Mouse (Mus musculus) intestine, embryonic 15.5 days (tissue): ENCODE data around the gene Rnf25. TPM values are rescaled to one million over a fixed set of nuclear protein-coding genes. Genes with fewer than 3 reads are reported as not detected.
A peak's percentile ranks its signal among the peaks of the same experiment; 100 is the strongest.

ENCODE experiments used
- ATAC-seq: fragments of 200-750 bp; cut with Nextera tagmentation; 2 replicates; pipeline ENCODE4 v1.8.0; 2017; ENCODE audit warnings: moderate TSS enrichment, moderate library complexity
- H3K27ac ChIP-seq: fragments of 300-500 bp; sonication (generic); 2 replicates; pipeline ENCODE4 v1.5.1; 2015; ENCODE audit warnings: mild to moderate bottlenecking, inconsistent platforms
- H3K27me3 ChIP-seq: fragments of 300-500 bp; sonication (generic); replicated peaks from 2 replicates; pipeline ENCODE4 v1.6.1; 2015; ENCODE audit warnings: inconsistent platforms
- H3K36me3 ChIP-seq: fragments of 300-500 bp; sonication (generic); 2 replicates; pipeline ENCODE4 v1.6.1; 2015; ENCODE audit warnings: inconsistent platforms
- H3K4me1 ChIP-seq: fragments of 300-500 bp; sonication (generic); replicated peaks from 2 replicates; pipeline ENCODE4 v1.6.1; 2015; ENCODE audit warnings: inconsistent platforms
- H3K4me2 ChIP-seq: fragments of 300-500 bp; sonication (generic); replicated peaks from 2 replicates; pipeline ENCODE4 v1.6.1; 2015; ENCODE audit warnings: mild to moderate bottlenecking, inconsistent platforms
- H3K4me3 ChIP-seq: fragments of 300-500 bp; sonication (generic); replicated peaks from 2 replicates; pipeline ENCODE4 v1.5.1; 2015; ENCODE audit warnings: inconsistent platforms
- H3K9ac ChIP-seq: fragments of 300-500 bp; sonication (generic); 2 replicates; pipeline ENCODE4 v1.6.1; 2015; ENCODE audit warnings: inconsistent platforms
- H3K9me3 ChIP-seq: fragments of 300-500 bp; sonication (generic); 2 replicates; pipeline ENCODE4 v1.6.1; 2016; ENCODE audit warnings: inconsistent platforms
- WGBS: fragments of 180-500 bp; shearing (Covaris S2); methylation state at CpG from one replicate; pipeline ENCODE4 v1.1.7; 2015; 5-methylcytosine and 5-hydroxymethylcytosine counted together
- polyA plus RNA-seq: library from polyadenylated mRNA; unstranded; fragments of >200 nt; fragmentation: Nextera tagmentation; extraction: Ambion mirVana; gene quantifications from 2 replicates; pipeline ENCODE4 v1.2.1, GENCODE M21; 2015

The Rnf25 gene
- 28.2 and 30.2 TPM in 2 replicates for polyA plus RNA-seq

DNA sequence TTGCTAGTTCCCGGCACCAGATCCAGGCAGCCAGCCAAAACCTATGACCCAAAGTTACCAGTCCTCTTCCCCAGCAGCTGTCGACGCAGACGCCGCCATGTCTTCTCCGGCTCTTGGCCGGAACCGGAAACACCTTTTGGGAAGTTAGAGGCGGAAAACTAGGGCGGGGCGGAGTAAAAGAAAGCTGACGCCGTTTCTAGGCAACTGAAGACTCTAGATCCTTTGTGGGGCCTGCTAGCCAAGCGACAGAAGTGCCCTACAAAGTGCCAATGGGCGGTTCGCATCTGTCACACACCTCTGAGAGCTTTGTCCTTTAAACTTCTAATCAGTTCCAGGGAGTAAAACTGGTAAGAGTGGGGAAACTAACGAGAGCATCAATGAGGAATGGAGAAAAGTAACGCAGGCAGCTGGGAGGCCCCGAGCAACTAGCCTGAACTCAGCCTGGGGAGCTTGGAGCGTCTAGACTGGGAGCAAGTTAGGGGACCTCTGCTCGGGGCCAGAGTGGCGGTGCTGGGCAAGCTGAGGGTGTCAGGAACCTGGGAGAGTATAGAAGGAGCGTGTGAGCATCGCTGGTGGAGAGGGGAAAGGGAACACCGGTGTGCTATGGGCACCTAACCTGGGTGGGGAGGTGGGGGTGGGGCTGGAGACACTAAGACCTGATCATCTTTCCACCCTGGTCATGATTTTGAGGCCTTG, at the start of gene Rnf25, which contains the start of gene Stk36:
Rnf25 (minus strand) TSS at position 131 of the 696 bp plus-strand sequence.
Stk36 (plus strand) TSS at position 179 of the 696 bp plus-strand sequence.
- Histone ChIP-seq H3K9ac (peak within 1 kb of the TSS; percentile 82), H3K4me3 (peak within 1 kb of the TSS; percentile 86), H3K27ac (peak within 1 kb of the TSS; percentile 29; the same call in 1 of the 2 replicates), H3K27me3 (no peaks in the 10 kb centered on the region), H3K4me2 (peak within 1 kb of the TSS; percentile 74), H3K9me3 (no peaks in the 10 kb centered on the region), H3K4me1 (peaks cover 7% of the 10 kb centered on the region), H3K36me3 (peaks cover 14% of the 10 kb centered on the region; the same call in 1 of the 2 replicates)
- WGBS = 9% methylated on average over 25 of the region's 25 CpGs
- ATAC-seq = peak; percentile 95

DNA sequence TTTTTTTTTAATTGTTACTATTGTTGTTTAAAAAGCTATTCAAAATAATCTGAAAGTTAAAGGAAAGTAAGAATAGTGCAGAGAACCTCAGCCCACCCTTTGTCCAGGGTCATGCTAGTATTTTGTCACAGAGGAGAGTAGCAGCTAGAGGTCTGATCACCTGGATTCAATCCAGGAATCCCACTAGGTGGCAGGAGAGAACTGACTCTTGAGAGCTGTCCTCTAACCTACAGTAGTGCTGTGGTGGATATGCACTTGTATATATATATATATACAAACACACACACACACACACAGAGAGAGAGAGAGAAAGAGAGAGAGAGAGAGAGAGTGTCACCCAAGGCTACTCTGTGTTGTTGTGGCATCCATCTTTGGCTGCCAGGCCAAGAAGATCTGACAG, 42.7 kb upstream of the Rnf25 start:
- Histone ChIP-seq H3K27ac (no peak overlapping the region), H3K9me3 (no peaks in the 10 kb centered on the region), H3K27me3 (no peaks in the 10 kb centered on the region), H3K4me1 (no peaks in the 10 kb centered on the region), H3K9ac (no peak overlapping the region), H3K4me2 (no peak overlapping the region), H3K36me3 (no peaks in the 10 kb centered on the region), H3K4me3 (no peak overlapping the region)
- ATAC-seq = no peak

DNA sequence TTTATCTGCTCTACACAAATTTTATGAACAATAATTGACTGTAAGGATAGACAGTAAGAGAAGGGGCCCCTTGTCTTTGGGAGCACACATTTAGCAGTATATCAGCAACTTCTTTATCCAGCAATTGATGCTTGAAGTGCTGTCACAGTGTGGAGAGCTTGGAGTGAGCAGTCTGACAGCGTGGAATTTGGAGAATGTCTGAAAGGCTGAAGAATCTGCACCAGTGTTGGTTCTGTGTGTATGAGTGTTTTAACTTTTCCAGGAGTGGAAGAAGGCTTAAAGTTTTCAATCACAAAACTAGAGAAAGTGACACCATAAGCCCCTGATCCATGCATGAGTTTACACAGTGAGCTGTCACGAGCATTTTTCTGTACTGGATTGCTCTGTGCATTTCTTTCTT, 42.3 kb upstream of the Rnf25 start:
- ATAC-seq = no peak
- no peaks in the 10 kb centered on the region for H3K9me3 ChIP-seq
- H3K9ac ChIP-seq = no peak overlapping the region
- H3K27ac ChIP-seq = no peak overlapping the region
- H3K36me3 ChIP-seq = no peaks in the 10 kb centered on the region
- no peaks in the 10 kb centered on the region for H3K4me1 ChIP-seq
- H3K4me2 ChIP-seq = no peak overlapping the region
- WGBS = 70% methylated on average over 2 of the region's 2 CpGs
- H3K4me3 ChIP-seq = no peak overlapping the region
- H3K27me3 ChIP-seq = no peaks in the 10 kb centered on the region

DNA sequence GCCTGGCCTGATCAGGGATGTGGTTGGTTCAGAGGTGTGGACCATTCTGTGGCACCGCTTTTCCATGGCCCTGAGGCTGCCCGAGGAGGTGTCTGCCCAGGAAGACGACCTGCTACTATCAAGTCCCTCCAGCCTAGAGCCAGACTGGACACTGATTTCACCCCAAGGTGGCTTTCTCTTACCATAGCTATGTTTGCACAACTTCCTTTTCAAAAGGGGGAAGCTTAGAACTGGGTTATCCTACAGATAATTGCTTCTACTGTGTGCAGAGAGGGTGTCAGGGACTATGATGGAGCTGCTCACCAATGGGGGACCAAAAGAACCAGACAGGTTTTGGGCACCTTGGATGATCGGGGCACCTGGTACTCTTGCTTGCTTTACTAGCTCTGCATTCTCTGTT, 31.5 kb upstream of the Rnf25 start:
- no peak overlapping the region for H3K27ac ChIP-seq
- H3K9me3 ChIP-seq = no peaks in the 10 kb centered on the region
- no peaks in the 10 kb centered on the region for H3K4me1 ChIP-seq
- ATAC-seq = no peak
- no peak overlapping the region for H3K4me3 ChIP-seq
- no peak overlapping the region for H3K4me2 ChIP-seq
- H3K36me3 ChIP-seq = no peaks in the 10 kb centered on the region
- H3K27me3 ChIP-seq = no peaks in the 10 kb centered on the region
- WGBS = 86% methylated on average over 4 of the region's 4 CpGs
- no peak overlapping the region for H3K9ac ChIP-seq

DNA sequence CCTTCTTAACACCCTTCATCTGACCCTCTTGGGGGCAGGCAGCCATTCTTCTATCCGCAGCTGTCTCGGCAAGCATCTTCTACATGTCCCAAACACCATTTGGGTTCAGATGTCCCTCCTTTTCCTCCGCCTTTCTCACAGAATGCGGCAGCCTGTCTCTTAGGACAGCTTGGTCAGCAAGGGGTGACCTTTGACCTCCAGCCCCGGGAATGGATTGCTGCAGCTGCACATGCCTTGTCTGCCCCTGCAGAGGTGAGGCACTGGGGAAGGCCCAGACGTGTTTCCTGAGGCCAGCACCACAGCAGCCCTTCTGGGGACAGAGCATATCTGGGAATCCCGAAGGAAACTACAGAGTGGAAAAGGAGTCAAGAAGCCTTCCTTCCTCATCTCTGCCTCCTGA, 26.8 kb upstream of the Rnf25 start:
- Histone ChIP-seq H3K4me3 (no peak overlapping the region), H3K27me3 (no peaks in the 10 kb centered on the region), H3K9me3 (no peaks in the 10 kb centered on the region), H3K36me3 (no peaks in the 10 kb centered on the region), H3K4me2 (no peak overlapping the region), H3K9ac (no peak overlapping the region), H3K4me1 (no peaks in the 10 kb centered on the region), H3K27ac (no peak overlapping the region)
- no peak for ATAC-seq
- 42% methylated on average over 7 of the region's 7 CpGs for WGBS

DNA sequence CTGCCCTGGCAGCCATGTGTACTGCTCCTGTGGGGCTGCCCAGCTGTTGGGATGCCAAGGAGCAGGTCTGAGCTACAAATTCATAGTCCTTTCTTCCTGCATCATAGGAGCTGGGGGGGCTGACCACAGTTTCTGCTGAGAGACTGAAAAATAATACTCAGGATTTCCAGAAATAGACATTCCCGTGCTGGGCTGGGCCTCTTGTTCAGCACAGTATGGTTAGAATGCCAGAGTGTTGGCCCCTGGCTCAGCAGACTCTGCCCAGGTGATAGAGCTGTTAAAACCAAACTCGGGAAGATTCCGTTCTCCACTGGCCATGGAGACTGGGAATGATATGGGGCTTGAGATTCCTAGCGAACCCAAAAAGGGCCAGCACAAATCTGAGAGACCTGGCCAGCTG, 24.9 kb upstream of the Rnf25 start:
- WGBS = 88% methylated on average over 4 of the region's 4 CpGs
- no peak overlapping the region for H3K4me3 ChIP-seq
- ATAC-seq = no peak
- H3K36me3 ChIP-seq = no peaks in the 10 kb centered on the region
- H3K9ac ChIP-seq = no peak overlapping the region
- H3K27me3 ChIP-seq = no peaks in the 10 kb centered on the region
- H3K9me3 ChIP-seq = no peaks in the 10 kb centered on the region
- H3K27ac ChIP-seq = no peak overlapping the region
- H3K4me2 ChIP-seq = no peak overlapping the region
- no peaks in the 10 kb centered on the region for H3K4me1 ChIP-seq

DNA sequence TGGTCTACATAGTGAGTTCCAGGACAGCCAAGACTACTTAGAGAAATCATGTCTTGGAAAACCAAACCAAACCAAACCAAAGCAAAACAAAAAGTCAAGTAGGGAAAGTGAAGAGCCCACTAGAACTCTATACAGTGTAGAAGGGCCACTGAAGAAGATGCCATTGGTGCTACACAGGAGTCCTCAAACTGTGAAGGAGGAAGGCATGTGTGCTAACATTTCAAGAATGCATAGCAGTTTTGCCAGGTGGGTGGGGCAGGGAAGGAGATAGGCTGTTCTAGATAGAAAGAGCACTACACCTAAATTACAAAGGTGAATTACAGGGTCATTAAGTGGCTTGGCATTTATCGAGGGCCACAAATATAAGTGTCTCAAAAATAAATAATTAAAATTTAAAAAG, 23.0 kb upstream of the Rnf25 start:
- no peak for ATAC-seq
- 85% methylated on average over 1 of the region's 1 CpGs for WGBS
- Histone ChIP-seq H3K4me2 (no peak overlapping the region), H3K4me1 (no peaks in the 10 kb centered on the region), H3K9me3 (no peaks in the 10 kb centered on the region), H3K36me3 (no peaks in the 10 kb centered on the region), H3K27me3 (no peaks in the 10 kb centered on the region), H3K27ac (no peak overlapping the region), H3K4me3 (no peak overlapping the region), H3K9ac (no peak overlapping the region)

DNA sequence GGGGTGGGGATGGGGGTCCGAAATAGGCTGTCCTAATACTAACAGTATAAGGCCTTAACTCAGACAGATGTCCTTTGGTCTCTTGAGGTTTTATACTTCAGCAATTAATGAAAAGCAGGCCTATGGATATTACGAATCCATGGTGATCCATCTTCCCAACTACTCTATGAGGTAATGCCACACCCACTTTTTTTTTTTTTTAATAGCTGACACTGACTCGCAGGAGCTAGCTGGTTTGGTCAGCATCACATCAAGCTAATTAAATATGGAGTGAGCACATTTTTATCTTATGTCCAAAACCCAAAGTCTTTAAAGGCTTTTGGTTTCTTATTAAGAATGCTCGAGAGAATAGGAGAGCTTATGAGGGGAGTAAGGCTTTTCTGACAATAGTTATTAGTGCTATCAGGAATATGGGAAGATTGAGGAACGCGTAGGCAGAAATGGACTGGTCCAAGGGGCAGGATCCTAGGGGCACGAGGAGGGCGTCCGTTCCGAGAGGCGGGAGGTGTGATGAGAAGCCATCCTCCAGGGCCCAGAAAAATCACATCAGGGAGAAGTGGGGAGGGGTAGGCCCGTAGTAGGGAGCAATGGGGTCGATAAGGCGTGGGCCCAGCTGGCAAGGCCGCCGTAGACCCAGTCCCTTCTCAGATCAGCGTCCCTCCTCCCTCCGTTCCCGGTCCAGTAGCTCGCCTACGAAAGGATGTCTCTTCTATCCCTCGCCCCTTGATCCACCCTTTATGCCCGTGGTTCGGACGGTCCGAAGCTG, 513 bp downstream of the Rnf25 start:
- H3K9ac ChIP-seq = peak overlapping the region; percentile 82
- H3K36me3 ChIP-seq = peaks cover 16% of the 10 kb centered on the region
- no peaks in the 10 kb centered on the region for H3K9me3 ChIP-seq
- H3K4me1 ChIP-seq = peaks cover 7% of the 10 kb centered on the region
- WGBS = 8% methylated on average over 26 of the region's 26 CpGs
- peak; percentile 79 for ATAC-seq
- H3K27me3 ChIP-seq = no peaks in the 10 kb centered on the region
- H3K27ac ChIP-seq = peak overlapping the region; percentile 29; the same call in 1 of the 2 replicates
- peak overlapping the region; percentile 86 for H3K4me3 ChIP-seq
- H3K4me2 ChIP-seq = peak overlapping the region; percentile 74

DNA sequence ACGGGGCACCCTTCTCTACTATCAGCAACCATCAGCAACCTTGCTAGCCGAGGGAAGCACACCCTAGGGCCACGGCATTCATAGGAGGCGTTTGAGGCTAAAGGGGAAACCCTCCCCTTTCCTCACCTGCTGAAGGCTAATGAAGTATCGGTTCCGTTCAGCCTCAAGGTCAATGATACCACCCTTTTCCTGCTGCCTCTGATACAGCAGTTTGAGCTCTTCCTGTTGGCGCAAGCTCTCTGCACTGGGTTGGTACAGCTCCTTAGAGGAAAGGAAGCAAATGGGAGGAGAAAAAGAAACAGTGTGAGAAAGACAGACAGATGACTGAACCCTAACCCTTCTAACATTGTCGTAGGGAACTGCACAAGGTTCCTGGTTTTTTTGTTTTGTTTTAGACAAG, 6.8 kb downstream of the Rnf25 start:
- Histone ChIP-seq H3K9me3 (no peaks in the 10 kb centered on the region), H3K36me3 (peaks cover 41% of the 10 kb centered on the region), H3K27ac (no peak overlapping the region), H3K9ac (no peak overlapping the region), H3K27me3 (no peaks in the 10 kb centered on the region), H3K4me2 (no peak overlapping the region), H3K4me3 (no peak overlapping the region), H3K4me1 (no peaks in the 10 kb centered on the region)
- WGBS = 78% methylated on average over 8 of the region's 8 CpGs
- no peak for ATAC-seq

DNA sequence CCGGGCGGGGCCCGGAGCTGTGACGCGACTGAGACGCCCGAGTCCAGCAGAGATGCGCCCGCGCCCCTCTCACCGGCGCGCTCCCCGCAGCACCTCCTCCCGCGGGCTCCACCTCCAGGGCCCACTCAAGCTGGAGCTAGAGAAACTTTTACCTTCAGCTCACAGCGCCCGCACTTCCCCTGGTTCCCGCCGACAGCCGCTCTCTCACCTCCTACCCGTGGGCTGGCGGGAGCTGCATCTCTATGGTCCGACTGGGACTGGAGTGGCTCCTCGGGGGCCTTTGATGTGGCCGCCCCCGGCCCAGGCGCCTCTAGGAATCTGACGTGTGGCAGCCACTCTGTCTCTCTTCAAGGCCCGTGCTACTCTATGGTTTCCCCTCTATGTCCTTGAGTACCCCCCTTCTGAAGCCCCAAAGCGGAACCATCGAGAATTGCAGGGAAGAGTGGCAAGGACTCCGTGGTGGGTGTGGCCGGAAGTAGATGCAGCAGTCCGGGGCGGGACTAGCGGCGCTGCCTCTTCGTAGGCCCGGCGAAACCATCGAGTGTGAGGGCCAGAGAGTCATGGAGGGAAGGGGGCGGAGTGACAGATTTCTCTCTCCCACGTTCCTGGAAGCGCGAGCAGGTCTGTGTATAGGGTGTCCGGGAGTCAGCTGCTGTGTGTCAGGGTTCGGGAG, 13.3 kb downstream of the Rnf25 start, which contains the start of the genes Zfp142 and Bcs1l:
Zfp142 (minus strand) TSS at position 474 of the 673 bp plus-strand sequence.
Bcs1l (plus strand) TSS at position 517 of the 673 bp plus-strand sequence.
- peak within 1 kb of the TSS; percentile 94 for H3K4me3 ChIP-seq
- peaks cover 6% of the 10 kb centered on the region; the same call in 1 of the 2 replicates for H3K36me3 ChIP-seq
- H3K4me2 ChIP-seq = peak within 1 kb of the TSS; percentile 76
- under 1% methylated on average over 48 of the region's 48 CpGs for WGBS
- peaks cover 11% of the 10 kb centered on the region; the same call in 1 of the 2 replicates for H3K4me1 ChIP-seq
- H3K27ac ChIP-seq = peak within 1 kb of the TSS; percentile 89
- peak within 1 kb of the TSS; percentile 71 for H3K9ac ChIP-seq
- H3K27me3 ChIP-seq = no peaks in the 10 kb centered on the region
- no peaks in the 10 kb centered on the region for H3K9me3 ChIP-seq
- ATAC-seq = peak; percentile 99

DNA sequence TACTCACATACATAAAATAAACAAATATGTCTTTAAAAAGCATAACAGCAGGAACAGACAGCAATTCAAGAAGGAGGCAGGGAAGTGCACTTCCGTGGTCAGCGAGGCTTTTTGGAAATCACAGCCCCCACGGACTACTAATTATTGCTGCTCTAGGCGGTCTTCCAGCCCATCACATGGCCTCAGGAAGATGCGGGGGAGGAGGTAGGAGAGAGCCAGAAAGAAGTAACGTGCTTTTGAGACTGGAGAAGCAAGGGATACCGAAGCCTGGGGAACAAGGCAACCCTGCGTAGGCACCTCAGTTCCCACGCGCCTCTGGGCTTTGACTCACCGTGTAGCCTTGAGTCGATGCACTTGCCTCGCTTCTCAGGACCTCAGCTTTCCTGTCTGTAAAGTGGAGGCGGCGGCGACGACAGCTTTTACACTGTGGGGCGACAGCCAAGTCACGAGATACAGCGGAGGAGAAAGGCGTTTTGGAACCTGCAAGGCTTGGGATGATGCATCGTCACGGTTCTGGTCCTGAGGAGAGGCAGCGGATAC, 13.9 kb downstream of the Rnf25 start:
- no peak for ATAC-seq
- WGBS = under 1% methylated on average over 24 of the region's 24 CpGs
- H3K36me3 ChIP-seq = peaks cover 6% of the 10 kb centered on the region; the same call in 1 of the 2 replicates

More for the DNA sequence above, 13.9 kb downstream of the Rnf25 start:
- Histone ChIP-seq H3K4me2 (peak overlapping the region; percentile 76), H3K9ac (peak overlapping the region; percentile 71), H3K9me3 (no peaks in the 10 kb centered on the region), H3K4me1 (peaks cover 11% of the 10 kb centered on the region; the same call in 1 of the 2 replicates), H3K4me3 (peak overlapping the region; percentile 94), H3K27ac (peak overlapping the region; percentile 89), H3K27me3 (no peaks in the 10 kb centered on the region)
